Mouse (Mus musculus) forebrain, embryonic 11.5 days (tissue): Measurements from ENCODE around the gene Ddx55. TPM values are rescaled to one million over a fixed set of nuclear protein-coding genes. Genes with fewer than 3 reads are reported as not detected.

ENCODE experiments used
- ATAC-seq: fragments of 200-750 bp; cut with Nextera tagmentation; replicated peaks from 2 replicates; pipeline ENCODE4 v1.8.0; 2017; ENCODE audit warnings: moderate TSS enrichment; ENCODE audit not compliant: low FRiP score
- DNase-seq: peaks from one replicate; pipeline ENCODE4 v3.0.0-alpha.2; 2017; ENCODE audit warnings: low spot score
- H3K27ac ChIP-seq: fragments of 300-500 bp; sonication (generic); 2 replicates; pipeline ENCODE4 v1.5.1; 2014; ENCODE audit warnings: low read depth, low read length
- H3K27me3 ChIP-seq: fragments of 300-500 bp; sonication (generic); 2 replicates; pipeline ENCODE4 v1.6.1; 2014; ENCODE audit warnings: mild to moderate bottlenecking, low read length, mixed read lengths; ENCODE audit not compliant: control insufficient read depth, insufficient read depth
- H3K36me3 ChIP-seq: fragments of 300-500 bp; sonication (generic); 2 replicates; pipeline ENCODE4 v1.6.1; 2014; ENCODE audit warnings: mild to moderate bottlenecking, low read length, moderate library complexity, mixed read lengths; ENCODE audit not compliant: control insufficient read depth, insufficient read depth
- H3K4me1 ChIP-seq: fragments of 300-500 bp; sonication (generic); replicated peaks from 2 replicates; pipeline ENCODE4 v1.6.1; 2014; ENCODE audit warnings: low read length, mixed read lengths; ENCODE audit not compliant: control insufficient read depth, insufficient read depth
- H3K4me2 ChIP-seq: fragments of 300-500 bp; sonication (generic); 2 replicates; pipeline ENCODE4 v1.6.1; 2014; ENCODE audit warnings: low read depth, mild to moderate bottlenecking, low read length, moderate library complexity, mixed read lengths; ENCODE audit not compliant: severe bottlenecking
- H3K4me3 ChIP-seq: fragments of 300-500 bp; sonication (generic); 2 replicates; pipeline ENCODE4 v1.5.1; 2014; ENCODE audit warnings: low read depth, low read length
- H3K9ac ChIP-seq: fragments of 300-500 bp; sonication (generic); 2 replicates; pipeline ENCODE4 v1.6.1; 2014; ENCODE audit warnings: low read length
- H3K9me3 ChIP-seq: fragments of 300-500 bp; sonication (generic); 2 replicates; pipeline ENCODE4 v1.6.1; 2016; ENCODE audit warnings: low read length, mixed read lengths; ENCODE audit not compliant: control insufficient read depth
- WGBS: fragments of 180-500 bp; shearing (Covaris S2); extraction: QIAGEN DNeasy Blood & Tissue Kit; methylation state at CpG from one replicate; pipeline ENCODE4 v1.1.7; 2014; 5-methylcytosine and 5-hydroxymethylcytosine counted together
- polyA plus RNA-seq: library from polyadenylated mRNA; unstranded; fragments of >200 nt; fragmentation: Nextera tagmentation; extraction: Ambion mirVana; gene quantifications from 2 replicates; pipeline ENCODE4 v1.2.1, GENCODE M21; 2014

Ddx55 gene
- polyA plus RNA-seq, 1 experiment from 2014 or later, result 18.3 TPM

DNA sequence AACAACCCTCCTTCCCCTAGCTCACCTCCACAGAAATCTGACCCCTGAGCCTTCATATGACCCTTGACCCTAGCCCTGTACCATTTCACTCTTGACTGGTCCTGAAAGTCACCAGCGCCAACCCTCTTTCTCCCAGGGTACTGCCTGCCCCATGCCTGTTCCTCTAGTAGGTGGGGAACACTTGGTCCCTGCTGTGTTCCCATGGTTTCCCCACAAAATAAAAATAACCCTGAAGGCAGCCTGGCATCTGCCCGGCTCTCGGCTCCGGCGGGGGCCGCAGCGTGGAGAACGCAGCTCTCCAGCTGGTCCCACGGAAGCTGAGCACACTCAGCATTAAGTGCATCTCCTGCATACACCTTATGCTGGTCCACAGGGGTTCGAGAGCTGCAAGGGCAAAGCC lies 34.0 kb upstream of the Ddx55 start:
- Histone ChIP-seq H3K4me2 (no peak overlapping the region), H3K9ac (no peak overlapping the region), H3K4me1 (no peaks in the 10 kb centered on the region), H3K9me3 (no peaks in the 10 kb centered on the region), H3K27ac (no peak overlapping the region), H3K27me3 (no peaks in the 10 kb centered on the region), H3K4me3 (no peak overlapping the region), H3K36me3 (no peaks in the 10 kb centered on the region; the same call in 1 of the 2 replicates)
- ATAC-seq, result no peak
- 75% methylated on average over 10 of the region's 10 CpGs for WGBS
- DNase-seq, result no peak

DNA sequence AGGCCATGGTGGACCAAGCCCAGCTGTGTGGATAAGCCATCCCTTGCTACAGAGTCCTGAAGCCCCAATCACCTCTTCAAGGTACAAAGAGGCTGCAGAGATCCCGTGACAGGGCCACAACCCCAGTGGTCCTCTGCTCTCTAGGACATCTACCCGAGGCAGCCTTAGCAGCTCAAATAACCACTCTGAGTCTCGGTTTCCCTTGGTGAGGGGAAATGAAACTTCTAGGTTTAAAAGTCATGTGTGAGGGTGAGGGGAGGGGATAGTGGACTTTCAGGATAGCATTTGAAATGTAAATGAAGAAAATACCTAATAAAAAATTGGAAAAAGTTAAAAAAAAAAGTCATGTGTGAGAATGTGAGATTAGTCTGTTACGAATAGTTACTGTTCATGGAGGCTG lies 31.1 kb upstream of the Ddx55 start:
- Histone ChIP-seq H3K4me3 (no peak overlapping the region), H3K9me3 (no peaks in the 10 kb centered on the region), H3K9ac (no peak overlapping the region), H3K36me3 (no peaks in the 10 kb centered on the region; the same call in 1 of the 2 replicates), H3K4me2 (no peak overlapping the region), H3K27ac (no peak overlapping the region), H3K27me3 (no peaks in the 10 kb centered on the region), H3K4me1 (no peaks in the 10 kb centered on the region)
- 94% methylated on average over 4 of the region's 4 CpGs for WGBS
- DNase-seq (no peak), ATAC-seq (no peak)

DNA sequence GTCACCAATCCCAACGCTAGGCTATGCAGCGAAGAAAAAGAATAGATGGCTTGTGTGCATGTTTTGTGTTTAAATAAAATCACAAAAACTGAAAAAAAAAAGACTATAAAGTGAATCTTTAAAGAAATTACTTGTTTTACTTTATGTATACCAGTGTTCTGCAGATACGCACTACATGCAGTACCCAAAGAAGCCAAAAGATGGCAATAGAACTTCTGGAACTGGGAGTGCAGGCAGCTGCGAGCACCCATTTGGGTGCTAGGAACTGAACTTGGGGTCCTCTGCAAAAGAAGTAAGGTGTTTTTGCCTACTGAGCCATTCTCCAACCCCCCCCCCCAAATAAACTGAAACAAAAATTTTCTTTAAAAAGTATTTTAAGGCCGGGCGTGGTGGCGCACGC lies 29.6 kb upstream of the Ddx55 start:
- no peak overlapping the region for H3K4me2 ChIP-seq
- no peak for DNase-seq
- no peak overlapping the region for H3K27ac ChIP-seq
- 92% methylated on average over 8 of the region's 8 CpGs for WGBS
- H3K27me3 ChIP-seq, result no peaks in the 10 kb centered on the region
- H3K9ac ChIP-seq, result no peak overlapping the region
- no peaks in the 10 kb centered on the region for H3K4me1 ChIP-seq
- H3K36me3 ChIP-seq, result no peaks in the 10 kb centered on the region; the same call in 1 of the 2 replicates
- H3K4me3 ChIP-seq, result no peak overlapping the region
- no peak for ATAC-seq
- H3K9me3 ChIP-seq, result no peaks in the 10 kb centered on the region

DNA sequence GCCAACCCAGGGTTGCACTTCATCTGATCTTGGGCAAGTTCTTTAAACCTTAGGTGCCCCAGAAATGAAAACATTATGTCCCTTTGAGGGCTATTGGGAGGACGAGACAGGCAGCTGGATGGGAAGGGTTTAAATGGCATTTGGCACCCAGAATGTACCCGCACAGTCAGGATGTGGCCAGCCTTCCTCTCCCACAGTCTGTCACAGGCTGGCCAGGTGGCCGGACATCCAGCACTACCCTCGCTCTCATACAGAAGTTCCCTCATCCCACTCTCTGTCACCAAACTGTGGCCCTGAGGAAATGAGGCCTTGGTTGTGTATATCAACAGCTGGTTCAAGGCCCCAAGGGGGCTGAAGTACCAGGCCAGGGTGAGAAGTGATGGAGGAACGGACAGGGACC lies 27.7 kb upstream of the Ddx55 start:
- ATAC-seq, result no peak
- H3K9ac ChIP-seq, result no peak overlapping the region
- DNase-seq, result no peak
- no peak overlapping the region for H3K27ac ChIP-seq
- no peak overlapping the region for H3K4me3 ChIP-seq
- no peaks in the 10 kb centered on the region; the same call in 1 of the 2 replicates for H3K36me3 ChIP-seq
- no peaks in the 10 kb centered on the region for H3K27me3 ChIP-seq
- 88% methylated on average over 5 of the region's 5 CpGs for WGBS
- H3K9me3 ChIP-seq, result no peaks in the 10 kb centered on the region
- H3K4me1 ChIP-seq, result peaks cover 11% of the 10 kb centered on the region
- H3K4me2 ChIP-seq, result no peak overlapping the region

DNA sequence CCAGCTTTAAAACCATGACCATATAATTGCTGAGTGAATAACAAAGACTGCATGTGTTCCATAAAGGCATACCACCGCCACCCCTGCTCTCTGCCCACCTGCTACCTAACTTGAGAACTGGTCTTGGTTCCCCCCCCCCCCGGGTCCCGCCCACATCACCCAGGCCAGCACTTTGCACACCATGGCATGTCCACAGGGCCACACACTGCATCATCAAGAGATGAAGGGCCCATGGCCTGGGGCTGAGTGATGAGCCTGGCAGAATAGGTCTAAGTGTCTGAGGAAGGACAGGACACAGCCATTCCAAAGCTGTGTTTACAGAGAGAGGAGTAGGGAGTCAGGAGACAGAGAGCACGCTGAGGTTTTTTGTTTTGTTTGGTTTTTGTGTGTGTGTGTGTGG lies 24.3 kb upstream of the Ddx55 start:
- H3K4me1 ChIP-seq, result peaks cover 16% of the 10 kb centered on the region
- H3K36me3 ChIP-seq, result no peaks in the 10 kb centered on the region
- DNase-seq, result no peak
- peak overlapping the region; percentile 27 for H3K9ac ChIP-seq
- no peaks in the 10 kb centered on the region for H3K9me3 ChIP-seq
- no peak for ATAC-seq
- no peak overlapping the region for H3K27ac ChIP-seq
- H3K4me3 ChIP-seq, result no peak overlapping the region
- no peaks in the 10 kb centered on the region for H3K27me3 ChIP-seq
- 80% methylated on average over 4 of the region's 4 CpGs for WGBS
- 0 out of 2 replicates have a peak overlapping the region, but pooled peaks have one; percentile 54 for H3K4me2 ChIP-seq

DNA sequence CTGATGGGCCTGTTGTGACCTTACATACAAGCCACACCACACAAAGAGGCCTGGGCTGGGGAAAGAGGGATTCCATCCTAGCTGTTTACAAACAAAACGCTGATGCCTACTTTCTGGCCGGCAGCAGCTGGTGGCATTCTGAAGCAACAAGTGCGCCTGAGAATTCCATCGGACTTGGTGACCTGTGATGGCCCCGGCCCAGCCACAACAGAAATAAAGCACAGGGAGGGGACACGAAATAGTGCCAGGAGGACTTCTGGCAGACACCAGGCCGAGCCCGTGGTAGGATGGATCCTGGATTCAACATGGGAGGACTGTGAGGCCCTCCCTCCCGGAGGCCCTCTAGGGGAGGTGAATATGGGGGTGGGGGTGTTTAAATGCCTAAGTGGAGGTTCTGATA lies 23.9 kb upstream of the Ddx55 start:
- Histone ChIP-seq H3K36me3 (no peaks in the 10 kb centered on the region), H3K9ac (peak overlapping the region; percentile 27), H3K4me3 (0 out of 2 replicates have a peak overlapping the region, but pooled peaks have one; percentile 62), H3K4me2 (peak overlapping the region; percentile 54; the same call in 1 of the 2 replicates), H3K4me1 (peaks cover 16% of the 10 kb centered on the region), H3K9me3 (no peaks in the 10 kb centered on the region), H3K27me3 (no peaks in the 10 kb centered on the region), H3K27ac (no peak overlapping the region)
- DNase-seq (no peak), ATAC-seq (no peak)
- 56% methylated on average over 9 of the region's 9 CpGs for WGBS

DNA sequence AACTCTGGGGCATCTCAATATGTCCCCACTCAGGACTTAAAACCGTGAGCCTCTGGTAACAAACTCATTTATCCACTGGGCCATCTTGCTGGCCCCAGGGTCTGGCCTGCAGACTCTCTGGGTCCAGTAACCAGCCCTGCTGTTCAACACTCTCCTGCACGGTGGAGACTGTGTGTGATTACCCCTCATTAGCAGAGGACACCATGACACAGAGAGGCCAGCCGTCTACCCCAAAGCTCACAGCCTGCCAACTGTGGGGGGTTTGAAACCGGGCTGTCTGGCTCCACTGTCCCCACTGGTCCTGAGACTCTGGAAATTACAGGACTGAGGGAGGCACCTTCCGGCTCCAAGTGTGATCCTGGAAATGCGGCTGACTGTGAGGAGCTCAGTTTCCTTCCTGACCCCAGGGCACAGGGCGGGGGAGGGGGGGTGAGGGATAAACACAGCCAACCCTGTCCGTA lies 23.4 kb upstream of the Ddx55 start:
- no peak overlapping the region for H3K27ac ChIP-seq
- H3K9ac ChIP-seq, result peak overlapping the region; percentile 27
- H3K9me3 ChIP-seq, result no peaks in the 10 kb centered on the region
- WGBS, result 45% methylated on average over 8 of the region's 8 CpGs
- ATAC-seq (no peak), DNase-seq (no peak)
- no peaks in the 10 kb centered on the region for H3K36me3 ChIP-seq
- peak overlapping the region; percentile 62 for H3K4me3 ChIP-seq
- no peaks in the 10 kb centered on the region for H3K27me3 ChIP-seq
- peaks cover 16% of the 10 kb centered on the region for H3K4me1 ChIP-seq
- peak overlapping the region; percentile 54; the same call in 1 of the 2 replicates for H3K4me2 ChIP-seq

DNA sequence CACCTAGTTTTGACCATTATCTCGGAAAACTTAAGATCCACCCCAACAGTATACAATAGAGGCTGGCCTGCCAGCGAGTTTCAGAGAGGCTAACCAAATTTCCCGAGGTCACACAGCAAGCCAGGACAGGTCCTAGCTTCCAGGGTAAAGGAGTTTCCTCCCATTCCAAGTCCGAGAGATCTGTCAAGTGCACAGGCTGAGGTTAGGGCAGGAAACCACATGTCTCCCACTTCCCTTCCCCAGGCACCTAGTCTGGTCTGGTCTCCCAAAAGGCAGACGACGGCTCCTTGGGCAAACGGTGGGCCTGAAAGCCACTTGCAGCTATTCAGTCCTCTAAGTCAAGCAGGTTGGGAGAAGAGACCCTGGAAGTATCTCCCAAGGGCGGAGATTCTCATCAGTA lies 23.0 kb upstream of the Ddx55 start:
- 71% methylated on average over 8 of the region's 8 CpGs for WGBS
- H3K4me1 ChIP-seq, result peaks cover 16% of the 10 kb centered on the region
- peak overlapping the region; percentile 62 for H3K4me3 ChIP-seq
- no peaks in the 10 kb centered on the region for H3K27me3 ChIP-seq
- no peaks in the 10 kb centered on the region for H3K36me3 ChIP-seq
- no peak overlapping the region for H3K27ac ChIP-seq
- H3K9ac ChIP-seq, result peak overlapping the region; percentile 27
- no peaks in the 10 kb centered on the region for H3K9me3 ChIP-seq
- ATAC-seq, result no peak
- DNase-seq, result no peak
- peak overlapping the region; percentile 54; the same call in 1 of the 2 replicates for H3K4me2 ChIP-seq
